Mouse (Mus musculus) right cerebral cortex, adult 2 months (tissue): ENCODE data around the gene Eno1.

ENCODE experiments used
- DNase-seq, 2 experiments: peaks; one replicate each; pipeline ENCODE4 v3.0.0; 2021 to 2022; ENCODE audit warnings: low spot score in 2 of 2

Eno1 gene

DNA sequence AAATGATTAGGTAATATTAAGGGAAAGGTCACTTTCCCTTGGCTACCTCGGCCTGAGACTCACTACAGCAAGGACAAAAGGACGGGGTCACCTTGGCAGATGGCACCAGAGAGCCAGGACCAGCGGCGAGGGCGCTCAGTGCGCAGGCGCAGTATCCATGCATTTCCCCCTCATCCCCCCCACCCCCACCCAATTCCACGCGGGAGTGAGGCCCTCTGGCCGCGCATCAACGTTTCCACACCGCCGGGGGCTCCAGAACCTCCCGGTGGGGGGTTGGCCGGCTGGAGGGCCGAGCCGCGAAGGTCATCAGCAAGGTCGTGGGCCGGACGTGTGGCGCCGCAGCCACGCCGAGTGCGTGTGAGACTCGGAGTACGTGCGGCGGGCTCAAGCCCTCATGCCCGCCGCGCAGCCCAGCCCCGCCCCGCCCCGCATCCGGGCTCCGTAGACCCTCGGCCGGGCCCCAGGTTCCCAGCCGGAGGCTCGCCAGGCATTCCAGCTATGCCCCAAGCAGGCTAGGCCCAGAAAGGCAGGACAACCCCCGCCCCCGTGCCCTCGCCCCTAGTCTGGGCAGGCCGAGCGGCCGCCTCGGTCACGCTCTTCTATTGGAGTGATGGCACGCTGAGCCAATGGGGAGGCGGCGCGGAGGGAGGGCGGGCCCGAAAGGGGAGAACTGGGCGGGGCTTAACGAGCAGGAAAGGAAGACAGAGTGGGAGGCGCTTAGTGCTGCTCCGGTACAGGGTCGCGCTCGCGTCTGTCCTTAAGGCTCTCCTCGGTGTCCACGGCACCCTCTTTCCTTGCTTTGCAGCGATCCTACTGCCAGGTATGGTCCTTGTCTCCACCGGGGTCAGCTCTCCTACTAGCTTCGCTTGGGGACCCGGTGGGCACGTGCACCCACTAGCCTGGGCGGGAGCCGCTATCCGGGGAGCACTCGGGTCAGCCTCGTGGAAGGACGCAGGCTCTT, at the start of gene Eno1:
TSS of gene Eno1 (plus strand) at position 201 of the 961 bp plus-strand sequence.
- peak; percentile 95 to 97 for DNase-seq

GRCm38 (mm10) chr4:150188236-150188635, 48.3 kb upstream of the Eno1 start:
- no peak for DNase-seq

DNA sequence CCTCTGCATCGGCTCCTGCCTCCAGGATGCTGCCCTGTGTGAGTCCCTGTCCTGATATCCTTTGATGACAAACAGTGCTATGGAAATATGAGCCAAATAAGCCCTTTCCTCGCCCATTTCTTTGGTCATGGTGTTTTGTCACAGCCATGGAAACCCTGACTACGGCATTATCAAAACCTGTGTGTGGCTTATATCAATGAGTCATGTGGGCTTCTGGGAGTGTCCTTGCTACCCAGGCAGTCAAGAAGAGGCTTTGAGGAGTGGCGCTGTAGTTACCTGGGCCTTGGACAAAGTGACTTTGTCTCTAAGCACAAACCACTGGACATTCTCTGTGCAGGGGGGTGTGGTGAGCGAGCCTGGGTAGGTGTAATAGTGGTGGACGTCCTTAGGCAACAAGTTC, 44.3 kb upstream of the Eno1 start:
- no peak for DNase-seq

DNA sequence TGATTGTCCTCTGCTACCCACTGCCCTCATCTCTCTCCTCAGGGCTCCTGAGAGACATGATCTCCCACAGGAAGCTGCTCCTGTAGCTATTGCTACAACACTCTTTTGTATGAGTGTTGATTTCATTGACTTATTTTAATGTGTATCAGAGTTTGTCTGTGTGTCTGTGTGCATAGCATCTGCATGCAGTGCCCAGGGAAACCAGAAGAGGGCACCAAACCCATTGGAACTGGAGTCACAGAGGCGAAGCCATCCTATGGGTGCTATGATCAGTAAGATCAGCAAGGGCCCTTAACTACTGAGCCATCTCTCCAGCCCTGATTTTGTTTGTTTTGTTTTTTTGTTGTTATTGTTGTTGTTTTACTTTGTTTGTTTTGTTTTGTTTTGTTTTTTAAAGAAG, 42.6 kb upstream of the Eno1 start:
- DNase-seq, result no peak

- DNase-seq, result no peak
Measured at GRCm38 (mm10) chr4:150198268-150198667, 38.3 kb upstream of the Eno1 start.

GRCm38 (mm10) chr4:150201232-150201631, 35.3 kb upstream of the Eno1 start, which contains the start of gene Car6:
Gene Car6, minus strand, starts transcription at chr4:150201332.
- no peak for DNase-seq

DNA sequence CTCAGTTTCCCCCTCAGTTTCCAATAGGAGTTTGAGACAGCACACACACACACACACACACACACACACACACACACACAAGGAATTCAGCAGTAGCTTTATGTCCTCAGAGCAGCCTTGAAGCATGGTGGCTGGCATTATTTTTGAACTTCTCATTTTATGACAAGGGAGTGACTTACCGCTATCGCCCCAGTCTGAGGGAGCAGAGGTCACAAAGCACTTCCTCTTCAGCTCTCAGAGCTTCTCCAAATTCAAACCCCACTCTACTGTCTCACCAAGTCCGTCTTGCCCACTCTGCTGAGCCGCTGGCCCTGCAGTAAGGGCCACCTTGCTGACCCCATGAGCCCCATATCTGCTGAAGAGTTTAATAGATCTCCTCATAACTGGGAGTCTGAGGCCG, 33.8 kb upstream of the Eno1 start:
- no peak for DNase-seq

DNA sequence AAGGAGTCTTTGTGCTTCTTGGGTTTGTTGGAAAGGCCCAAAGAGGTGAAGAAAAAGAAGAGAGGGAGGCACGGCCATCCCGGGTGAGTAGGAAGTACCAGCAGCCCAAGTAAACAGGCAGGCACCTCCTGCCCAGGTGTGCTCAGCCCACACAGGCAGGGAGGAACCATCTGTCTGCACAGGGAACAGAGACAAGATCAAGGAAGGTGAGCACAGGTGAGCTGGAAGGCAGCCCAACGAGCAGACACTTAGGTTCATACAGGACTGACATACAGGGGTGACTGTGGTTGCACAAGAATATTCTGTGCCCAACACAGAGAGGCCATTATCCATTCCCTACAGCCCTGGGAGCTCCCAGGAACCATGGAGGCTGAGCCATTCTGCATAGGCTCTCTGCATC, 31.6 kb upstream of the Eno1 start:
- DNase-seq, result no peak

DNA sequence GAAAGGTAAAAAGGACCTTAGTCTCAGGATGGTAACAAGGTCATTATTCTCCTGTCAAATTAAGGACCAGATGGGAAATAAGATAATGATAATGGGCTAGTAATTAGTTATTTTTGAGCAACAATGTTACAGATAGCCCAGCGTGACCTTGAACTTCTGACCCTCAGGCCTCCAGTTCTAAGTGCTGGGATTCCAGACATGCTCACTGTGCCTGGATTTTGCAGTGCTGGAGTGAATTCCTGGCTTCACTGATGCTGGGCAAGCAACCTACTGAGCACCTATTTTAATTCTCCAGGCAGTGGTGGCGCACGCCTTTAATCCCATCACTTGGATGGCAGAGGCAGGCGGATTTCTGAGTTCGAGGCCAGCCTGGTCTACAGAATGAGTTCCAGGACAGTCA, 26.8 kb upstream of the Eno1 start:
- DNase-seq, result no peak

- no peak for DNase-seq
Measured at GRCm38 (mm10) chr4:150210306-150210705, 26.2 kb upstream of the Eno1 start.

DNA sequence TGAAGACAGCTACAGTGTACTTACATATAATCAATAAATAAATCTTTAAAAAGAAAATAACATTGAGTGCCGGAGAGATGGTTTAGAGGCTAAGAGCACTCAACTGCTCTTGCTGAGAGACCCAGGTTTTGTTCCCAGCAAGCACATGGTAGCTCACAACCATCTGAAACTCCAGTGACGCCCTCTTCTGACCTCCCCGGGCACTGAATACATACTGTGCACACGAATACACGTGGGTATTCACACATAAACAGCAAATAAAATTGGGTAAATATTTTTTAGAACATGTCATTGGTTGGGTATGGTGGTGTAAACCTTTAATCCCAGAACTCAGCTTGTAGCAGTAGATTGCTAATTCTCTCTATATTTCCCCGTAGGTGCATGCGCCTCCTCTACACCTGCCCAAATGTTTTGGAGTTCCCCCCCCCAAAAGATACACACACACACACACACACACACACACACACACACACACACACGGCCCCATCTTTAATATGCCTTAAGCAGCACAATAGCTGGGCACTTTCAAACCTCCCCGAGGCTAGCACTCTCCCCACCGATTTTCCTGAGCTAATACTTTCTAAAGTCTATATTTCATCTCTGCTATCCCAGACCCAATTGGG, 24.5 kb upstream of the Eno1 start:
- DNase-seq, result no peak

DNA sequence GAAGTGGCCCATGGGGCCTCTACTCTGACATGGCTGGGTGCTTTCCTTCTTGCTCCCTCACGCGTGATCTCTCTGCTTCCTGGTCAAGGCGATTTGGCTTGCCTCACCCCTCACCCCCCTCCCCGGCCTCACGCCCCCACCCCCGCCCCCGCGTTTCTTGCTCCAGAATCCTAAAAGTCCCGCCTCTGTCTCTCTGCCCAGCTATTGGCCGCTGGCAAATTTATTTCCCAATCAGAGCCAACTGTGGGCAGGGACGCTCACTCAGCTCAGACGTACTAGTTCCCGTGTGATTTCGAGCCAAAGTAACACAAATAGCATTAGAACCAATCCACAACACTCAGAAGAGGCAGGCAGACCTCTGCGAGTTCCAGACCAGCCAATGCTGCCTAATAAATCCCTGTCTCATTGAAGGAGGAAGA, 24.0 kb upstream of the Eno1 start:
- no peak for DNase-seq

- no peak for DNase-seq
Measured at GRCm38 (mm10) chr4:150213910-150214309, 22.6 kb upstream of the Eno1 start.

DNA sequence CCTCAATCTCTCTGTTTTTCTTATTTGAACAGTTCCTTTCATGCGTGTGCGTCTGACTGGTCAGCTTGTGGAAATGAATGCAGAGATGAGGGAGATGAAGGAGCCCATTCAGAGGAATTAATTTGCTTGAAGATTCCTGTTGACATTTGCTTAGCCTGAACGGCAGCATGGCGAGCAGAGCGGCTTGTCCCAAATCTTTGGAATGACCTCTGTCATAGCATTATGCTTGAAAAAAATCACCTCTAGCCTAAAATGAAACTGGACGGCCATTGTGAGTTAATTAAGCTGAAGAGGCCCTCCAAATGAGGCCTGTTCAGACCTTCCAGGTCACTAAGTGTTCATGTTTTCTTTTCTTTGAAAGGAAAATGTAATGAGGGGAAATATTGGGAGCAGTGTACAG, 20.1 kb upstream of the Eno1 start:
- DNase-seq, result no peak

GRCm38 (mm10) chr4:150217042-150217554, 19.4 kb upstream of the Eno1 start:
- DNase-seq, result no peak

DNA sequence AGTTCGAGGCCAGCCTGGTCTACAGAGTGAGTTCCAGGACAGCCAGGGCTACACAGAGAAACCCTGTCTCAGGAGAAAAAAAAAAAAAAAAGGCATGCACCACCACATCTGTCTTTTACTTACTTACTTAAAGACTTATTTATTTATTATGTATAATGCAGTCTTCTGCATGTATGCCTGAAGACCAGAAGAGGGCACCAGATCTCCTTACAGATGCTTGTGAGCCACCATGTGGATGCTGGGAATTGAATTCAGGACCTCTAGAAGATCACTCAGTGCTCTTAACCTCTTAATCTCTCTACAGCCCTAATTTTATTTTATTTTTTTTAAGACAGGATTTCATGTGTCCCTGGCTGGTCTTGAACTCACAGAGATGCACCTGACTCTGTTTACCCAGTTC, 18.6 kb upstream of the Eno1 start:
- no peak for DNase-seq

- DNase-seq, result peak; percentile 60 to 74
Measured at GRCm38 (mm10) chr4:150219501-150220292, 16.8 kb upstream of the Eno1 start.

DNA sequence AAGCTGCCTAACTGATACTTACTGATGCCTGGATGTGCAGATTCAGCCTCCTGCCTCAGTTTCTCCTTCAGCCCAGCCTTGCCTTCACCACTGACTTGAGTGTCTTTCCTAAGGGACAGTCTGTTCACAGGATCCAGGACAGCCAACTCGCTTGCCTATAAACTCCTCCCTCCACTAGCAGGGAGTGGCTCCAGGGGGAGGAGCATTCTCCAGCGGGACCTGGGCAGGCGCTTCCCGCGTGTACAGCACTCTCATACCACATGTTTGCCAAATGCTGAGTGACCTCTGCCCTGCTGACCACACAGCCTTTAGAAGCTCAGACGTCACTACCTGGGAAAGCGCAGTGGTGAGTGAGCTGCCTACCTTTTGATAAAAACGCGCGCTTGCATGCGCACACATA, 15.9 kb upstream of the Eno1 start:
- DNase-seq, result no peak

GRCm38 (mm10) chr4:150221017-150221640, 15.4 kb upstream of the Eno1 start:
- DNase-seq, result no peak

DNA sequence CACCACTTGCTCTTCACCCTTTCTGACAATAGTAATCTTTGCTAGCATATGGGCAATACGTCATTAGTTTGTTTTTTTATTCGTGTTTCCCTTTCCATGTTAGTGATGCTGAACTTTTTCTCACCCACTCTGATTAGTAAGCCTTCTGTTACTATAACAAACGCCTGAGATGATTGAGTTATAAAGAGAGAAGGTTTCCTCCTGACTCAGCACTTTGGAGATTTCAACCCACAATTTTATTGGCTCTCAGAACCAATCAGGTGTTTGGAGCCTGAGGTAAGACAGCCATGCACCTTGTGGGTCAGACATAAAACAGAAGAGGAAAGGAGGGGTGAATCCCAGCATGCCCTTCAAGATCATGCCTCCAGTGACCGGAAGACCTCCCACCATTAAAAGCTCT, 12.7 kb upstream of the Eno1 start:
- no peak for DNase-seq

DNA sequence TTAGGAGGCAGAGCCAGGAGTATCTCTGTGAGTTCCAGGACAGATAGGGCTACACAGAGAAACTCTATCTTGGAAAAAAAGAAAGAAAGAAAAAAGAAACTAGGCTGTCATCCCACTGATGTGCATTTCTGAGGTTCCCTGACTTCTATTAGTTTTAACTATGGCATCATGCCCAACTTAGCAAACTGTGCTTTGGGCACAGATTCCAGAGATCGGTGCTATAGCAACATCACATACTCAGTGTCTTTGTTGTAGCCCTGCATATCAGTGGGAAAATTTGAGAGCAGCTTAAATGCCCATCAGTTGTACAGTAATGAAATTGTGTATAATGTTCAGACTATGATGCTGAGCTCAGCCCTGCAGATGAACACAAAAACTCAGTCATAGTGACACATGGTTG, 10.8 kb upstream of the Eno1 start:
- DNase-seq, result no peak
